Mouse (Mus musculus): ENCODE measurements around the gene Zfp646.

DNA sequence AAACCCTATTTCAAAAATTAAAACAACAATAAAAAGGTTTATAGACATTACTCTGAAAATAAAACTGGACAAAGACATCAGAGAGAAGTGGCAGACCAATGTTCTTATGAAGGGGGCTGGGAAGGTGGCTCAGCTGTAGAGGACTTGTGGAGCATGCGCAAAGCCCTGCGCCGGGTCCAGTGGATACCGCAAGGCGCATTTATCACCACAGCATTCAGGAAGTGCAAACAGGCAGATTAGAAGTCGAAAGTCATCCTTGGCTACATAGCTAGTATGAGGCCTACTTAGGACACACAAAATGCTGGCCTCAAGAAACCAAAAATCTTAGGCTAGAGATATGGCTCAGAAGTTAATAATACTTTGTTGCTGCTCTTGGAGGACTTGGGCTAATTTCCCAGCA, 17.8 kb upstream of the Zfp646 start:
- TF ChIP-seq CTCF (IDR thresholded peaks at IDR 0.05; ENCODE audit: extremely low read depth, insufficient read depth, insufficient read length, insufficient replicate concordance) (no peak), POLR2A (IDR thresholded peaks at IDR 0.05; ENCODE audit: low read depth, low read length) (no peak)

Data from spleen, adult 2 months (tissue).